Mouse (Mus musculus): ENCODE data around the gene Nsmce4a. TPM values are rescaled to one million over a fixed set of nuclear protein-coding genes. Genes with fewer than 3 reads are reported as not detected.

The Nsmce4a gene
- polyA plus RNA-seq, 1 experiment from 2014 or later: 163 TPM

Other genes starting within 250 kb of the Nsmce4a start
- gene Ate1, start 52.7 kb downstream of the Nsmce4a start, polyA plus RNA-seq (2015; fragmentation: Nextera tagmentation; extraction: Ambion mirVana): 56.4 and 59.1 TPM in 2 replicates
- 35.1 and 39.3 TPM in 2 replicates for gene Tacc2, start 4.3 kb upstream of the Nsmce4a start, polyA plus RNA-seq (2015; fragmentation: Nextera tagmentation; extraction: Ambion mirVana)
- gene Btbd16, start 201.0 kb upstream of the Nsmce4a start, polyA plus RNA-seq (2015; fragmentation: Nextera tagmentation; extraction: Ambion mirVana): 0.22 TPM in 1 of 2 replicates, not detected in the other